24 mouse cellular contexts compared by ENCODE assay signal in genomic region chr4:152209623-152210022, GRCm38 (mm10). TPM values are rescaled to one million over a fixed set of nuclear protein-coding genes. Genes with fewer than 3 reads are reported as not detected.
A peak's percentile ranks its signal among the peaks of the same experiment; 100 is the strongest.
DNase-seq lines count a peak whose midpoint lies in the region; ATAC-seq and TF ChIP-seq lines count a peak whose summit lies in the region.
"Had no signal": no experiment of that assay in that cellular context is flagged by ENCODE, and none has a peak within 500 bp of the region (broad histone marks: within the 10 kb centered on the region; RNA-seq: fewer than 3 reads in every experiment).

No protein-coding gene starts in this region.

- H3K36me3 ChIP-seq in kidney, postnatal 0 days (ENCODE audit: insufficient read depth, low read length): no peaks in the 10 kb centered on the region
- no peaks in the 10 kb centered on the region for H3K36me3 ChIP-seq in lung, embryonic 15.5 days
- H3K36me3 ChIP-seq: forebrain, embryonic 12.5 days had no signal

- no peak overlapping the region for H3K27ac ChIP-seq in kidney, postnatal 0 days
- H3K27ac ChIP-seq in lung, embryonic 15.5 days: peak overlapping the region; percentile 25; the same call in 1 of the 2 replicates
- H3K27ac ChIP-seq: forebrain, embryonic 12.5 days; heart, adult 2 months; midbrain, embryonic 12.5 days; neural tube, embryonic 13.5 days had no signal

- WGBS in kidney, postnatal 0 days: 29% methylated on average over 4 of the region's 4 CpGs
- 13% methylated on average over 4 of the region's 4 CpGs for WGBS in lung, embryonic 15.5 days

- ATAC-seq in kidney, postnatal 0 days (replicated peaks; ENCODE audit: low FRiP score, low read depth): no peak
- peak; percentile 85 for ATAC-seq in lung, embryonic 15.5 days (ENCODE audit: borderline replicate concordance, extremely low read depth, low FRiP score, low TSS enrichment)
- ATAC-seq: CD4-positive, CD25-positive, alpha-beta regulatory T cell, adult 4 months had no signal

- H3K9me3 ChIP-seq in kidney, postnatal 0 days (replicated peaks; ENCODE audit: low read length): no peaks in the 10 kb centered on the region
- H3K9me3 ChIP-seq in lung, embryonic 15.5 days: no peaks in the 10 kb centered on the region
- H3K9me3 ChIP-seq: forebrain, embryonic 12.5 days; midbrain, embryonic 12.5 days; neural tube, embryonic 13.5 days had no signal

- H3K9ac ChIP-seq in kidney, postnatal 0 days (ENCODE audit: low read depth, low read length): no peak overlapping the region
- no peak overlapping the region for H3K9ac ChIP-seq in lung, embryonic 15.5 days
- H3K9ac ChIP-seq: forebrain, embryonic 12.5 days; midbrain, embryonic 12.5 days; neural tube, embryonic 13.5 days had no signal

- H3K4me1 ChIP-seq in kidney, postnatal 0 days (replicated peaks; ENCODE audit: insufficient read depth, low read length): peaks cover 3% of the 10 kb centered on the region; the same call in 1 of the 2 replicates
- peaks cover 23% of the 10 kb centered on the region for H3K4me1 ChIP-seq in lung, embryonic 15.5 days

- DNase-seq in embryo, embryonic 10 days (ENCODE audit: low spot score): peak; percentile 51
- DNase-seq in embryo, embryonic 11 days: no peak
- DNase-seq in kidney, postnatal 0 days (ENCODE audit: low spot score): peak; percentile 31
- no peak for DNase-seq in kidney, postnatal 36 days
- peak; percentile 44 to 73 for DNase-seq in lung, postnatal 4 days
- DNase-seq in layer of hippocampus, postnatal 36 days: no peak
- no peak for DNase-seq in layer of hippocampus, adult 11-12 months (ENCODE audit: low spot score)
- DNase-seq: adrenal gland, postnatal 25 days; cerebellum, adult 18-20 months; cerebellum, postnatal 25 days; gastrocnemius, postnatal 10 days; heart, adult 2 months; kidney, adult 8-10 months; thymus, postnatal 14 days had no signal

- no peak overlapping the region for H3K4me2 ChIP-seq in kidney, postnatal 0 days (ENCODE audit: low read length)
- no peak overlapping the region for H3K4me2 ChIP-seq in lung, embryonic 15.5 days
- H3K4me2 ChIP-seq: forebrain, embryonic 12.5 days; midbrain, embryonic 12.5 days; neural tube, embryonic 13.5 days had no signal

- no peaks in the 10 kb centered on the region for H3K27me3 ChIP-seq in kidney, postnatal 0 days (ENCODE audit: insufficient read depth, low read length)
- no peaks in the 10 kb centered on the region for H3K27me3 ChIP-seq in lung, embryonic 15.5 days

- H3K4me3 ChIP-seq in kidney, postnatal 0 days (replicated peaks; ENCODE audit: low read depth, low read length): no peak overlapping the region
- H3K4me3 ChIP-seq in lung, embryonic 15.5 days: no peak overlapping the region
- H3K4me3 ChIP-seq: forebrain, embryonic 12.5 days; heart, adult 2 months; midbrain, embryonic 12.5 days; neural tube, embryonic 13.5 days had no signal

- no peak for TF ChIP-seq CTCF in kidney, postnatal 0 days (IDR thresholded peaks at IDR 0.05; ENCODE audit: low read depth)

RNA-seq across cellular contexts. Expression of gene Acot7, which starts 31.7 kb away (rescaled TPM):
- 56.4 and 63.5 TPM in 2 replicates for polyA plus RNA-seq in kidney, postnatal 0 days (2015; fragmentation: Nextera tagmentation; extraction: Ambion mirVana)
- 67.6 and 72.5 TPM in 2 replicates for polyA plus RNA-seq in lung, embryonic 15.5 days (2015; fragmentation: Nextera tagmentation; extraction: Ambion mirVana)
- 100 to 1,000 TPM; 331 to 345 TPM for total RNA-seq in layer of hippocampus, postnatal 36 days (2021)

RNA-seq across cellular contexts. Expression of gene Hes2, which starts 51.0 kb away (rescaled TPM):
- polyA plus RNA-seq in kidney, postnatal 0 days (2015; fragmentation: Nextera tagmentation; extraction: Ambion mirVana): 0.41 and 0.78 TPM in 2 replicates
- polyA plus RNA-seq in lung, embryonic 15.5 days (2015; fragmentation: Nextera tagmentation; extraction: Ambion mirVana): 0.26 and 0.61 TPM in 2 replicates
- not detected for total RNA-seq in layer of hippocampus, postnatal 36 days (2021)
- total RNA-seq: adrenal gland, postnatal 25 days; gastrocnemius, postnatal 10 days; heart, adult 2 months; layer of hippocampus, postnatal 25 days; left cerebral cortex, postnatal 25 days; liver, adult 2 months had no signal
- polyA plus RNA-seq: CD4-positive, CD25-positive, alpha-beta regulatory T cell, adult 4 months; forebrain, embryonic 12.5 days; frontal cortex, adult 2 months; heart, adult 2 months; heart, postnatal 0 days; liver, adult 2 months had no signal

RNA-seq across cellular contexts. Expression of gene Espn, which starts 57.5 kb away (rescaled TPM):
- polyA plus RNA-seq in kidney, postnatal 0 days (2015; fragmentation: Nextera tagmentation; extraction: Ambion mirVana): 32.9 and 35.0 TPM in 2 replicates
- 11.4 and 13.4 TPM in 2 replicates for polyA plus RNA-seq in lung, embryonic 15.5 days (2015; fragmentation: Nextera tagmentation; extraction: Ambion mirVana)
- total RNA-seq in layer of hippocampus, postnatal 36 days (2021): 1 to 10 TPM; 1.4 to 1.5 TPM

Comparison
In these comparisons a context has a peak if more than half of its experiments do, and no peak if none do; other contexts are left out.
1. DNase-seq: peak in embryo, embryonic 10 days (single experiment), kidney, postnatal 0 days (single experiment) and lung, postnatal 4 days (2 of 2); none in embryo, embryonic 11 days (single experiment), kidney, postnatal 36 days (0 of 2), layer of hippocampus, postnatal 36 days (0 of 2) and layer of hippocampus, adult 11-12 months (single experiment).